Mouse (Mus musculus) layer of hippocampus, adult 2 months (tissue): Measurements from ENCODE around the gene Pck1. TPM values are rescaled to one million over a fixed set of nuclear protein-coding genes. Genes with fewer than 3 reads are reported as not detected.

ENCODE experiments used
- DNase-seq, 2 experiments: peaks; one replicate each; pipeline ENCODE4 v3.0.0; 2022; ENCODE audit warnings: low spot score in 2 of 2
- H3K27ac ChIP-seq: fragments of 200-600 bp; 2 replicates; pipeline ENCODE4 v1.8.1; 2022
- H3K4me3 ChIP-seq: fragments of 200-600 bp; 2 replicates; pipeline ENCODE4 v1.8.1; 2022; ENCODE audit warnings: mild to moderate bottlenecking
- CTCF ChIP-seq: fragments of 200-600 bp; conservative IDR thresholded peaks from 2 replicates; pipeline ENCODE4 v1.8.1; 2022; ENCODE audit warnings: antibody characterized with exemption, mild to moderate bottlenecking, moderate library complexity
- total RNA-seq, 2 experiments: library from RNA; stranded (reverse); gene quantifications; 2 replicates each; pipeline ENCODE4 v1.2.3; 2021

The Pck1 gene
- total RNA-seq, 2 experiments from 2014 or later: not detected

- no peak overlapping the region for H3K27ac ChIP-seq
- no peak for TF ChIP-seq CTCF
- H3K4me3 ChIP-seq: no peak overlapping the region
- no peak for DNase-seq
Observed at GRCm38 (mm10) chr2:173205563-173206099, 52.8 kb downstream of the Pck1 start.

- H3K4me3 ChIP-seq: no peak overlapping the region
- no peak overlapping the region for H3K27ac ChIP-seq
- no peak for TF ChIP-seq CTCF
- DNase-seq: no peak
Observed at GRCm38 (mm10) chr2:173207051-173207450, 54.2 kb downstream of the Pck1 start.

Other genes with a start within 250 kb of the Pck1 start
- gene Bmp7, start 212.7 kb upstream of the Pck1 start, total RNA-seq: 1 to 10 TPM; 4.2 to 5.7 TPM
- gene Spo11, start 175.3 kb upstream of the Pck1 start, total RNA-seq: under 1 TPM in 1 of 2 experiments, not detected in 1; 0.29 TPM
- 10 to 100 TPM; 76.7 to 90.6 TPM for gene Rae1, start 152.9 kb upstream of the Pck1 start, total RNA-seq
- 1 to 10 TPM; 3.0 to 4.5 TPM for gene Rbm38, start 132.6 kb upstream of the Pck1 start, total RNA-seq
- not detected for gene Ctcfl, start 33.5 kb upstream of the Pck1 start, total RNA-seq
- gene Zbp1, start 65.9 kb downstream of the Pck1 start, total RNA-seq: under 1 TPM in 1 of 2 experiments, not detected in 1; 0.28 TPM
- gene Pmepa1, start 123.5 kb downstream of the Pck1 start, total RNA-seq: 10 to 100 TPM; 20.4 to 24.0 TPM